Mouse (Mus musculus) retina, embryonic 14.5 days (tissue): ENCODE measurements around the gene Itga6.
A peak's percentile ranks its signal among the peaks of the same experiment; 100 is the strongest.

Experiments
- DNase-seq: peaks from one replicate; pipeline ENCODE4 v3.0.0-alpha.2; 2015; ENCODE audit warnings: low spot score

The Itga6 gene

GRCm38 (mm10) chr2:71801691-71802090, 56.3 kb downstream of the Itga6 start:
- DNase-seq: no peak

- no peak for DNase-seq
Observed at GRCm38 (mm10) chr2:71802131-71802530, 56.7 kb downstream of the Itga6 start.

GRCm38 (mm10) chr2:71805120-71805519, 59.7 kb downstream of the Itga6 start:
- DNase-seq: no peak

DNA sequence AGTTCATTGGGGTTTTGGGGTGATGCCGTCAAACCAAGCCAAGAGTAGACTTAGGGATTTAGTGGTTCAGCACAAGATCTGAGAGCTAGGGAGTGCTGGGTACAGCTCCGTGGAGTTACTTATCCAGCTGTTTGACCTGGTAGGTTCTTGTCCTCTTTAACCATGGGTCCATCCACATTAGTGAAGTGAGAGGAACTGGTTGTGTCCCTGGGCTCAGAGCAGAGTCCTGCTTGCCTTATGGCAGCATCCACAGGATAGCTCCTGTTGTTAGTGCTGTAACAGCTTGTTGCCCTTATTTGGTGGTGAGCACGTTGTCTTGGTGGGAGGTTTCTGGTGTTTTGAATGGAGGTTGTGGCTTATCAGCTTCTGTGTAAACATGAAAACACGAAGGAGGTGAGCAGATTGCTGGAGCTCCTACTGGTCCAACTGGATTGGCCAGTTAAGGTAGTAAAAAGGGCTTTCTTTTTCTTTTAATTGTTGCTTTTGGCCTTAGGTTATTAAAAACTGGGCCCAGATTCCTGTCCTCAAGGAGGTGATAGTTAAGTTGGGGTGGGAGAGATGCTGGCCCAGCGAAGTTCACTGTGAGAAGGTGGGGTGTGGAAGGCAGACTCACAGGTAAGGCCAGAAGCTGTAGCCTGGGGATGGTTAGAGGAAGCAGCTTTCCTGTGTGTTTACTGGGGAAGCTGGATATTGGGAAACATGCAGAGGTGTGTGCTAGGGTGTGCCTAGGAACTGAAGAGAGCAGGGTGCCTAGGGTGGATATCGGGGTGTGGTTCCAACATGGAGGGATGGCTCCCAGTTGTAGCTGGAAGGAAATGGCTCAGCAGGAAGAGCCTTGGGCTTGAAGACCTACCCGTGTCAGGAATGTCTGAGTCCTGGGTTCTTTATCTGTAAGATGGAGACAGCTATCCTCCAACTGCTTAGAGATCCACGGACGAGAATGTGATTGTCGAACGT, 60.5 kb downstream of the Itga6 start:
- no peak for DNase-seq

GRCm38 (mm10) chr2:71809289-71809860, 64.0 kb downstream of the Itga6 start:
- DNase-seq: no peak

DNA sequence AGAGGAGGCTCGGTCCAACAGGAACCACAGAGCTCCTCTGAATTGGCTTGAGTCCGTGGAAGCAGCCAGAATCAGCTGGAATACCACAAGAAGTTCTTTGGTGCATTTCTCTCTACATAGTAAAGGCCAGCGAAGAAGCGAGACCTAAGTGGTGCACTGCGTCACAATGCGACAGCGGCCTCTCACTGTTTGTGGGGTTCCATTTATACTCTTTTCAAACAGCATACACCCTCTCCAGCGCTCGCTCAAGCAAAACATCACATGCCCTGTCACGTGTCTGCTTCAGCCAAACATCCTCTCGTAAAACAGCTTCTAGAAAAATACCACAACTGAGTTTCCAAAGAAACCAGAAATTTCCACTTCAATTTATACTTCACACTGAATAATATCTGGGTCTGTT, 64.6 kb downstream of the Itga6 start:
- no peak for DNase-seq

- peak; percentile 29 for DNase-seq
Observed at GRCm38 (mm10) chr2:71810906-71811305, 65.5 kb downstream of the Itga6 start.

DNA sequence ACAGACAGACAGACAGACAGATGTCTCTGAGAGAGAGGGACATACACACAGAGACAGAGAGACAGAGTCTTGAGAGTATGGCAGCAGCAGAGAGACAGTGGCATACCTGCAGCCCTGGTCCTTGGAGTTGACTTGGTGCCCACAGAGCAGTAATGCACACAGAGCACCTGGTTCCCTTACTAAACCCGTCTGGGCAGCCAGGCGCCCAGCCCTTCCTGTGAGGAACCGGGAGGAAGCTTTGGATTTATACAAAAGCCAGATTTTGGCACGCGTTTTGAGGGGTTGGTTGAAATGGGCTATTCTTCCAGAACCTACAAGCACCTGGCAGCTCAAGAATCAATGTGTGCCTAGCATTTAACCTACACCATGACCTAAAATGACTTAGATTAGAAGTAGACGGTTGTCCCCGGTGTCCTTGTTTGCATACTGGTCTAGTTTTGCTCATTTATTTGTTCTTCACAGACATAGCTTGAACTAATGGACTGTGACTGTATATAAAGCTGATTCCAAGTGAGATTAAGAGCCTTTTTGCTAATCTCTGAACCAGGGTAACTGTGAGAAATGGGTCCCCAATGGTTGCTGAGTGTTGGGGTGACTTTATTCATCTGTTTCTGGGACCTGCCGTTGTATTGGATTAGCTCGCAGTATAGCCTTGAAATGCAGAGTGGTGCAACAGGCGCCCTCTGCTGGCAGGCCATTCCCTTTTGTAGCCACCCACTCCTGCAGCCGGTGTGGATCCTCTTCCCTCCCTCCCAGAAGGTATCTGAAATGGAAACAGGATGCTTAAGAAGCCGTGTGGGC, 67.0 kb downstream of the Itga6 start:
- DNase-seq: peak; percentile 89

GRCm38 (mm10) chr2:71813022-71813358, 67.6 kb downstream of the Itga6 start:
- DNase-seq: no peak

DNA sequence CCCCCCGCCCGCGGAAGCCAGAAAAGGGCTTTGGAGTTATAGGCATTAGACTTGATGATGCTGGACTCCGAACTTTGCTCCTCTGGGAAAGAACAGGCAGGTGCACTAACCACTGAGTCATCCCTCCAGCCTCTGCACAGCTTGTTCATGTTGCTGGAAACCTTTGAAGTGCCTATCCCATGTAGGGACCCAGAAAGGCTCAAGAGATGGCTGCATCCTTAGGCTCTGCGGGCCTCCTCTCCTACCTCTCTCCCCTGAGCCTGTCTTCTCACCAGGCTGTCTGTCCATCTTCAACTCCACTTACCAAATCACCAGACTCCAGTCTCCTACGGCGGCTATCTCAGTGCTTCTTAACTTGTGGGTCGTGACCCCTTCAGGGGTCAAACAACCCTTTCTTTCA, 68.0 kb downstream of the Itga6 start:
- DNase-seq: no peak

- DNase-seq: no peak
Observed at GRCm38 (mm10) chr2:71814016-71814415, 68.6 kb downstream of the Itga6 start.

- peak; percentile 24 for DNase-seq
Observed at GRCm38 (mm10) chr2:71815279-71815678, 69.9 kb downstream of the Itga6 start.

DNA sequence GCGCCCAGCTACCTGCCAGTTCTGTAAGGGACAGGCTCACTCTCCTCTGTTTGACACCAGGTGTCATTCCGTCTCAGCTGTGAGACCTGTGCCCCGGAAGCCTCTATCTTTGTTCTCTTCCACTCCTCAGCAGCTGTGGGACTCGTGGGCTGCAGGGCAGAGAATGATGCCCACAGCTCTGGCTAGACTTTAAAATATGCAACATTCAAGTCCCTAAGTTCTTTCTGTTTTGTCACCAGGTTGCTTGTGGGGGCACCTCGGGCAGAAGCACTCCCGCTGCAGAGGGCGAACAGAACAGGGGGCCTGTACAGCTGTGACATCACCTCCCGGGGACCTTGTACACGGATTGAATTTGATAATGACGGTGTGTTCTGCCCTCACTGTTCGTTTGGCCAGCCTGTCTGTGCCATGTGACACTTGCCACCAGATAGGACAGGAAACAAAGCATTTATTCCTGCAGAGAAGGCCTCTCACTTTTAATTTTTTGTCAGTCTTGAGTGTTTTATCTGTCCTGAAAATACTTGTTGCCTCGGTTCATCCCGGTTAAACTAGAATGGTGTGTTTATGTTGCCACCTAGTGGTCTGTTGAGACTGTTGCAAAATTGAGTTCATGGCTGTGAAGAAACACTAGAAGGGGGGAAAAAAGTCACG, 71.1 kb downstream of the Itga6 start:
- peak; percentile 82 for DNase-seq

- no peak for DNase-seq
Observed at GRCm38 (mm10) chr2:71824146-71824545, 78.7 kb downstream of the Itga6 start.

DNA sequence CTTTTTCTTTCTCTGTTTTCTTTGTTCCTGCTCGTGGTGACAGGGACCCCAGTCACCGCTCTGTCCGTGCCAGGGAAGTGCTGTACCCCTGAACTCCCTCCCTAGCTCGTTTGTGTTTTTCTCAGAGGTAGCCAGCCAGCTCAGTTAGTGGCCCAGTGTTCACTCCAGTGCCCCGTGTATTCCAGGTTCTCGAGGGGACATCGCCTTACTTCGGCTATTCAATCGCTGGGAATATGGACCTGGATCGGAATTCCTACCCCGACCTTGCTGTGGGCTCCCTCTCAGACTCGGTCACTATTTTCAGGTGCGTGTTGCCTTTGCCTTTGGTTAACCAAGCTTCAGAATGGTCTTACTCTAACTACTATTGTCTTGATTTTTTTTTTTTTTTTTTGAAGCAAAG, 82.3 kb downstream of the Itga6 start:
- DNase-seq: no peak

DNA sequence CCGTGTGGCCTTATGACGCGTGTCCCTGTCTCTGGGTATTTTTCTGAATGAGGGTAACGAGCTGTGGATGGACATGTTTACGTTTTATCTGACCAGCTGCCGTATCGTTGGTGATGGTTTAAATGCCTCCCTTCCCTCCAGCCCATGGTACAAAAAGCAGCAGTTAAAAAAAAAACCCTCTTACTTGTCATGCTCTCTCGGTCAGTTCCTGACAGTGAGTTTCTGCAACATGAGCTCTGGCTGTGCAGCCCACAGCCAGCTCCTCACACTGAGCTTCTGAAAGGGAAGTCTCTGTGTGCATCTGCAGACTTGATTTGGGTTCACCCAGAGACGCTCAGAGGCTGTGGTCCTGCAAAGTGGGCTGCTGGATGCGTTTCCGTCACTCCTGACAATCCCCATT, 83.5 kb downstream of the Itga6 start:
- DNase-seq: no peak

- DNase-seq: no peak
Observed at GRCm38 (mm10) chr2:71833626-71834025, 88.2 kb downstream of the Itga6 start.

DNA sequence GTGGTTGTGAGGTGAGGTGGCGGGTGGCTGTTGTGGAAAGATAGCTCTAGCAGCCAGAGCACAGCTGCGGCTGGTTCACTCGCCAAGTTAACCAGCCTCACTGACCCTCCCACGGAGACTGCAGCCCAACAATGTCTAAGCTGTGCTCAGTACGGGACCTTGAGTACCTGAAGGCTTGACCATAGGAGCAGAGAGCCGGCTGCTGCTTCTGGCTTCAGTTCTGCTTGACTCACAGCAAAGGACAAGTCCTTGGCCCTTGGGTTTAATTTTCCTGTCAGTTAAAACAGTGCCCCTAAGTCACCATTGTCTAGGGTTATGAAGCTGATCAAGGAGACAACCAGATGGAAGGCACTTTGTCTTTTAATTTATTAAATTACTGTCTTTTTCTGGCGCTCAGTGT, 89.0 kb downstream of the Itga6 start:
- no peak for DNase-seq

DNA sequence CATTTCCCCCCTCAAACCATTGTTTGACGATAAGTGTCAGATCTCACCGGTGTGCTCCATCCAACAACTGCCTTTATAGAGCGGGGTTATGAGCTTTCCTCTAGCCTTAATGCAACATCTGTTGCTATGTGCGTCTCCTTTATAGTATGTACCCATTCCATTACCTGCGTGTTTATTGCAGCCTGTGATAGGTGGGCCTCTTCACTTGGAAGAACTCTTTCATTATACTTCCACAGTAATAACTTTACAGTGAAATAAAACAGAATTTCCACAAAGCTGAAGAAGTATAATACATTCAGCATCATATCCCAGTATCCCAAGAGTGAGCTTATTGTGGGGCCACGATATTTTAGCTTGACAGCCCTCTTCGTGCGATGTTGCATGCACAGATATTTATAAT, 90.1 kb downstream of the Itga6 start:
- no peak for DNase-seq

DNA sequence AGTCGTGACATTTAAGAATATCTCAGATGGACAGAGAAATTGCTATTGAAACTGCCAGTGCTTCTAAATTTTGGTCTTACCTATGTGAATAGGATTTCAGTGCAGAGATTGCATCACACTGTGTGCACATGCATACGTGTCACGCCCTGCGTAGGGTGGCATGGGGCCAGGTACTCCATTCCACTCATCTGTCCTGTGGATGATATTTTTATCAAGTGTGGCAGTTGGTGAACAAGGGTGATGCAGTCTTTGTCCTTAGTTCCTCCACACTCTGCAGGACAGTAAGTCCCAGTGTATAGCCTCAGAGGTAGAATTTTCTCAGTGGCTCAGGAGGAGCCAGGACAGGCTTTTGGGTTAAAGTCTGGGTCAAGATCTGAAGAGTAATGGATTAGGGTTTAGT, 90.8 kb downstream of the Itga6 start:
- no peak for DNase-seq

DNA sequence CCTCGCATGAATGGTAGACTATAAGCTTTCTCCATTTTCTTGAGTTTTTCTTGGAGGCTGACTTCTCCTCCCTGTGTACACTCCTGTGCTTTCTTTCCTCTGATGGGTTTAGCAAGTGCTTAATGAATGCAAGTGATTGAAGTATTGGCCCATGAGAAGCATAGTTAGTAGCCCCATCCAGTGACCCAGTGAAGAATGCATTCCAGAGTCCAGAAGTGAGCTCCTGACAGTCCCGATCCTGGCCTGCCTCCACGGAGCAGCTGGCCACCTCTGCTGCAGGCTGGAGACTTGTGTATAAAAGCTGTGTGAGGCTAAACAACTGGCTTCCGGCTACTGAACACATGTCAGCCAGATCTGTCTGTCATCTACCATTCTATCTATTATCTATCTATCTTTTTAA, 91.8 kb downstream of the Itga6 start:
- no peak for DNase-seq

DNA sequence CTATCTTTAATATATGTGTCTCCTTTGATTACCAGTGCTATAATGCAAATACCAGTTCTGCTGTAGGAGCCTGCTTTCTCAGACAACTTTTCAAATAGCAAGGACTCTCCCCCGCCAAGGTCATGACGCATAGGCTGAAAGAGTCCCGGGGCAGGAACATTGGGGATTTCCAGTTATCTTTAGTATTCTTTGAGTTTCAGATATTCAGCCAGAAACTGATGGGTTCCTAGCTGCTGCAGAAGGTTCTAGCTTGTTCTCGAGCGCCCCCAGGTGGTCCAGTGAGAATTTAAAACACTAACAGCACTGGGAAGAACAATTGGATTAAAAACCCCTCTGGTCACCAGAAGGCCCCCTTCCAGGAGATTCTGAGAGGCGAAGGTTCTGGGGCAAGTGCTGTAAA, 92.4 kb downstream of the Itga6 start:
- peak; percentile 87 for DNase-seq
